Mouse (Mus musculus) limb, embryonic 14.5 days (tissue): ENCODE results near the gene Omg. TPM values are rescaled to one million over a fixed set of nuclear protein-coding genes. Genes with fewer than 3 reads are reported as not detected.

Experiments used
- ATAC-seq: fragments of 200-750 bp; cut with Nextera tagmentation; 2 replicates; pipeline ENCODE4 v1.8.0; 2017; ENCODE audit warnings: low read depth, moderate number of reproducible peaks, moderate TSS enrichment; ENCODE audit not compliant: low FRiP score
- DNase-seq: peaks from one replicate; pipeline ENCODE4 v3.0.0-alpha.2; 2015; ENCODE audit warnings: low spot score
- H3K27ac ChIP-seq: fragments of 300-500 bp; sonication (generic); replicated peaks from 2 replicates; pipeline ENCODE4 v1.5.1; 2014; ENCODE audit warnings: low read depth, mild to moderate bottlenecking, low read length, moderate library complexity, mixed read lengths
- H3K27me3 ChIP-seq: fragments of 300-500 bp; sonication (generic); 2 replicates; pipeline ENCODE4 v1.6.1; 2014; ENCODE audit warnings: low read length, mixed read lengths; ENCODE audit not compliant: control insufficient read depth, insufficient read depth
- H3K36me3 ChIP-seq: fragments of 300-500 bp; sonication (generic); 2 replicates; pipeline ENCODE4 v1.6.1; 2014; ENCODE audit warnings: mild to moderate bottlenecking, low read length, moderate library complexity, mixed read lengths; ENCODE audit not compliant: control insufficient read depth, insufficient read depth
- H3K4me1 ChIP-seq: fragments of 300-500 bp; sonication (generic); 2 replicates; pipeline ENCODE4 v1.6.1; 2014; ENCODE audit warnings: antibody characterized with exemption, low read length, mixed read lengths; ENCODE audit not compliant: control insufficient read depth, insufficient read depth
- H3K4me2 ChIP-seq: fragments of 300-500 bp; sonication (generic); replicated peaks from 2 replicates; pipeline ENCODE4 v1.6.1; 2014; ENCODE audit warnings: low read depth, mild to moderate bottlenecking, low read length, moderate library complexity; ENCODE audit not compliant: severe bottlenecking
- H3K4me3 ChIP-seq: fragments of 300-500 bp; sonication (generic); replicated peaks from 2 replicates; pipeline ENCODE4 v1.5.1; 2014; ENCODE audit warnings: low read length
- H3K9ac ChIP-seq: fragments of 300-500 bp; sonication (generic); 2 replicates; pipeline ENCODE4 v1.6.1; 2014; ENCODE audit warnings: mild to moderate bottlenecking, low read depth, low read length, moderate library complexity; ENCODE audit not compliant: severe bottlenecking
- H3K9me3 ChIP-seq: fragments of 300-500 bp; sonication (generic); 2 replicates; pipeline ENCODE4 v1.6.1; 2016; ENCODE audit warnings: low read length; ENCODE audit not compliant: control insufficient read depth
- POLR2A ChIP-seq: fragments of 200-500 bp; IDR thresholded peaks from 2 replicates; pipeline ENCODE4 v1.8.0; 2012; ENCODE audit warnings: inconsistent platforms, mild to moderate bottlenecking, moderate library complexity, borderline replicate concordance; ENCODE audit not compliant: insufficient read depth, insufficient read length; ENCODE audit errors: extremely low read depth
- WGBS: fragments of 180-500 bp; shearing (Covaris S2); extraction: QIAGEN DNeasy Blood & Tissue Kit; methylation state at CpG from one replicate; pipeline ENCODE4 v1.1.7; 2014; 5-methylcytosine and 5-hydroxymethylcytosine counted together
- polyA plus RNA-seq, 2 experiments: library from polyadenylated mRNA; depleted of rRNA in 1 of 2; stranded (reverse) in 1 of 2; unstranded in 1 of 2; fragments of >200 nt; fragmentation: Nextera tagmentation in 1 of 2; extraction: Ambion mirVana in 1 of 2; gene quantifications; 2 replicates each; pipeline versions ENCODE4 v1.2.1 to v1.2.3; 2012 to 2014

Omg gene
- polyA plus RNA-seq, 2 experiments, result 0.03 to 0.26 TPM

DNA sequence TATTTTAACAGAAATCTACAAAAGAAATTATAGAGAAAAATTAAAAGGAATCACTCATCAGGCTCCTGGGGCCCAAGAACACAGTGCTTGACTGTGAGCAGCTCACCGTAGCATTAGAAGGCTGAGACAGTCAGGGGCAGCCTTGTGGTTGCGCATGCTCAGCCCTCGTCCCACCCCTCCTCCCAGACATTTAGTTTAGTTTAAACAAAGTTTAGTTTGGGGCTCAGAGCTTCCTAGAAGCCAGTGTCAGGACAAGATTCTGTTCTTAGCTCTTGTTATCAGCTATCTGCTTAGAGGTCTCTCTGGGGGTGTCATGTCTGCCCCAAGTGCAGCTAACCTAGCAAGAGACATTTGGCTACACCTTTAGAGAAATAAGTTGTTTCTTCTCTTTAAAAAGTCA lies 24.7 kb upstream of the Omg start:
- H3K27me3 ChIP-seq, result no peaks in the 10 kb centered on the region
- WGBS, result 93% methylated on average over 3 of the region's 3 CpGs
- H3K9ac ChIP-seq, result no peak overlapping the region
- DNase-seq (no peak), ATAC-seq (no peak)
- no peaks in the 10 kb centered on the region for H3K4me1 ChIP-seq
- no peak overlapping the region for H3K4me3 ChIP-seq
- H3K9me3 ChIP-seq, result no peaks in the 10 kb centered on the region
- H3K27ac ChIP-seq, result no peak overlapping the region
- no peak for TF ChIP-seq POLR2A
- H3K36me3 ChIP-seq, result peaks cover 35% of the 10 kb centered on the region
- H3K4me2 ChIP-seq, result no peak overlapping the region

DNA sequence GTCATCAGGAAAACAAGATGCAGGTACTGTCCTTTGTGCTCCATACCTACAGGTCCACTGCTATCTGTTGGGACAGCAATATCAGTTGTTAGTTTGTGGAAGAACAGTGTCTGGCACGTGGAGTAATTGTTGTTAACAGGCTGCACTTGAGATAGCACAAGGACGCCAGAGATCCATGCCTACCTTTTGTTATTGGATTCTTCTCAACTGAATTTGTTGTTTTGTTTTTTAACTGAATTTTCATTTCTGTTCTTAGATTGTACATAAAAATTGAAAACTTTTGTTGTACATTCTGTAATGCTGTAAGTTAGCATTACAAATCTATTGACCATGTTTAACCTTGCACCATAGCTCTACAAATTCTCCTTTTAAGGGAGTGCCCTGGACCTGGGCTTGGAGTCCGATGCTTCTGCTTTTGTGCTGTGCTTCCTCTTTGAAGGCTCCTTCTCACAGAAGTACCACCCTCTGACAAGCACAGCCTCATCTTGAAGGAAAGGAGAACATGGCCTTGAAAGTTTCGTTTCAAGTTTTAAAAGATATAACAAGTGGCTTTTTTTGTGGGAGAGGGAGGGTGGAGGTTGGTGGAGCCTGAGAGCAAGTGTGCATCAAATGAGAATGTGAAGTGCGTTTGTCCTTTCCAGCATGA lies 24.0 kb upstream of the Omg start:
- DNase-seq (no peak), ATAC-seq (no peak)
- H3K27ac ChIP-seq, result no peak overlapping the region
- H3K36me3 ChIP-seq, result peaks cover 33% of the 10 kb centered on the region
- no peak overlapping the region for H3K4me2 ChIP-seq
- H3K9me3 ChIP-seq, result no peaks in the 10 kb centered on the region
- H3K4me3 ChIP-seq, result no peak overlapping the region
- TF ChIP-seq POLR2A, result no peak
- WGBS, result 88% methylated on average over 5 of the region's 5 CpGs
- no peaks in the 10 kb centered on the region for H3K4me1 ChIP-seq
- no peak overlapping the region for H3K9ac ChIP-seq
- no peaks in the 10 kb centered on the region for H3K27me3 ChIP-seq

DNA sequence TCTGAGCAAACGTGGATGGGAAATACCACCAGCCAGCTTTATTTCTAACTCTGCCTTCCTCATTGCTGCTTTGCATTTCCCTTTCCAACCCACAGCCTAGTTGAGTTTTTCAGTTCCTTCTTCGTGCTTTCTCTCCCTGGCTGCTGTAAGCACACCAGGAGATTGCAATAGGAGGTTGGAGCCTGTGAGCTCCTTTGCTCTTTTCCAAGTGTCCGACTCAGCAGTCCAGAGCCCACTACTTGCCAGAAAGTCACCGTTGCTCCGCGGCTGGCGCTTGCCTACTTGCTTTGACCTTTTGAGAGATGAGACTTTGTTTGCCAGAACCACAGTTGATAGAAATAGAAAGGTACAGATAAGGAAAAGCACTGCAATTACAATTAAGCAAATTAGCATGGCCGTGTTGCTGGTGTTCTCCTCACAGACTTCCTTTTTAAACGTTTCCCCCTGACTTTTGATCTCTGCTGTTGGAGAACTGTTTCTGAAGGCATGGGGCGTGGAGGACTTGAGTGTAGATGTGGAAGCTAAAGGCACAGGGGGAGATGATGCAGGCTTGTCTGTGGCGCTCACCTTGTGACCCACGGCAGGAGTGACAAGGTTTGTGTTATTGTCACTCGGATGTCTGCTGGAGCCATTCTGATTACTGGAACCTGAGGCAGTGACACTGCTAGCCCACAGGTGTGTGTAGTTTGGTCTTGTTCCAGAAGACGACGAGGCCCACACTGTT lies 23.3 kb upstream of the Omg start:
- no peak for TF ChIP-seq POLR2A
- H3K27ac ChIP-seq, result no peak overlapping the region
- H3K4me2 ChIP-seq, result no peak overlapping the region
- DNase-seq (no peak), ATAC-seq (no peak)
- peaks cover 33% of the 10 kb centered on the region for H3K36me3 ChIP-seq
- H3K9ac ChIP-seq, result no peak overlapping the region
- H3K4me3 ChIP-seq, result no peak overlapping the region
- no peaks in the 10 kb centered on the region for H3K4me1 ChIP-seq
- H3K9me3 ChIP-seq, result no peaks in the 10 kb centered on the region
- 78% methylated on average over 15 of the region's 15 CpGs for WGBS
- H3K27me3 ChIP-seq, result no peaks in the 10 kb centered on the region

DNA sequence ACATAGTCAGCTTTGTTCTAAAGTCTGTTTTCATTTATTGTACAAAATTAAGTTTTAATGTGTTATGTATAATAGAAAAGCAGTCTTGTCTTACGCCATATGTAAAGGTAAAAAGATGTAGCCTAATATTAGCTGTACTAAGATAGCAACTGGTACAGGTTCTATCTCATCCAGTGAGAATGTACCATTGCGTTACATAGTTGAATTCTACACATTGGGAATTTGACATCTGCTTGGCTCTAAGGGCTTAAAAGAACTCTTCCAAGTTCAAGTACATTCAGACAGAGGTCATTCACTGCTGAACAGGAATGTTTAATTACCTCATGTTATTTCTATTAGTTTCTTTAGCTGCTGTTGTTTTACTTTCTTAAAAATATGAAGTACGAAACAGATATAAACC lies 22.7 kb upstream of the Omg start:
- Histone ChIP-seq H3K4me1 (no peaks in the 10 kb centered on the region), H3K4me2 (no peak overlapping the region), H3K27me3 (no peaks in the 10 kb centered on the region), H3K4me3 (no peak overlapping the region), H3K36me3 (peaks cover 30% of the 10 kb centered on the region), H3K9me3 (no peaks in the 10 kb centered on the region), H3K27ac (no peak overlapping the region), H3K9ac (no peak overlapping the region)
- 94% methylated on average over 3 of the region's 3 CpGs for WGBS
- no peak for DNase-seq
- no peak for ATAC-seq
- TF ChIP-seq POLR2A, result no peak

DNA sequence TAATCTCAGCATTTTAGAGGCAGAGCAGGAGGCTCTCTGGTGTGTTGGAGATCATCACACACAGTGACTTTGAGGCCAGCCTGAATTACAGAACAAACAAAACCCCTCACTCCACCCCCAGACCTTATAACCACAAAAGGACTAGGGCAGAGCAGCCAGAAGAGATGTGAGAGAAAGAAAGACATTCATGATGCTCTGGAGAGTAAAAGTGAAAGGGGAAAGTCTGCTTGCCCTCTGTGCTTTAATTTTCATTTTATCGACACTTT lies 20.4 kb upstream of the Omg start:
- Histone ChIP-seq H3K4me1 (no peaks in the 10 kb centered on the region), H3K4me3 (no peak overlapping the region), H3K27me3 (no peaks in the 10 kb centered on the region), H3K36me3 (peaks cover 17% of the 10 kb centered on the region), H3K4me2 (no peak overlapping the region), H3K9ac (no peak overlapping the region), H3K27ac (no peak overlapping the region), H3K9me3 (no peaks in the 10 kb centered on the region)
- 88% methylated on average over 1 of the region's 1 CpGs for WGBS
- DNase-seq (no peak), ATAC-seq (no peak)
- TF ChIP-seq POLR2A, result no peak
